Mouse (Mus musculus) adrenal gland, adult 2 months (tissue): ENCODE results near the gene Man1a2. TPM values are rescaled to one million over a fixed set of nuclear protein-coding genes. Genes with fewer than 3 reads are reported as not detected.

Experiments
- DNase-seq: peaks from one replicate; pipeline ENCODE4 v3.0.0; 2021
- polyA plus RNA-seq: library from polyadenylated mRNA; depleted of rRNA; stranded (reverse); fragments of >200 nt; gene quantifications from 2 replicates; pipeline ENCODE4 v1.2.3, GENCODE M21; 2012
- total RNA-seq, 2 experiments: library from RNA; stranded (reverse); gene quantifications; 2 replicates each; pipeline ENCODE4 v1.2.3; 2021

Gene Man1a2
- total and polyA plus RNA-seq, 3 experiments: 39.0 to 115 (median 82.9) TPM

DNA sequence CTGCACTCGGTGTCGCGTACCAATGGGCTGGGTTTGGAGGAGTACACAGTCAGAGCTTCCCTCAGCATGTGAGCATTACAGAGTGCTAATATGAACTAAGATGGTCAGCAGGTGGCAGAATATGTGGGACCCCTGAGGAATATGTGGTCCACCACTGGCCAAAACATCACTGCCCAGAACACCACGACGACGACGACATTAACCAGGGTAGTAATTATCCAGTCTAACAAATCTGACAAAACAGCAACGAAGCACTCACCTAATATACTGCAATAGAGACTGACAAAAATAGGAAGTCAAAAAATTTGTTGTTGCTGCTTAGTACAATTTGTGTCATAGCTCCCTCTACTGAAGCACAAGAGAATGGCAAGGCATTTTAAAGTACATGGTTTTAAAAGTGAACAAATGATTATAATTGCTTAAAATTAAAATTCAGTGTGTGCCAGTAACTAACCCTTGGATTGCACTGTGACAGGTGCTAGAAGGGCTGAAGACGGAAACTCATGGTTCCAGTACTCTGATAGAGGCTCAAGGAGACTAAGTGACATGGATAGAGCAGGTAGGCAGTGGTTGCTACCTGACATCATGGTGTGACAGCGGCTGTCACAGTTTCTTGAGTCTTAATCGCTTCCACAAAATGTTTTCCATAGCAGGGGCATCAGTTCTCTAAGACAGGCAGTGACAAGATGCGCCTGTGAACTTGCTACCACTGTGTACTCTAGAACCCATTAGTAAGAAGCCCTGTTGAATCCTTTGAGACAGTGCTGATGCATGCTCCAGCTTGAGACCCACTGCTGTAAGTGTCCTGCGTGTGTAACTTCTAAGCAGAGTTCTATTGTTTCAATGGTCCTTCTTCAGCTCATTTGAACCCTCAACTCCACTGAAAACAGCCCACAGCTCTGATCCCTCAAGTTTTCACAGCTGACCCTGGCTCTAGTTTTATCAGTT, 116.6 kb downstream of the Man1a2 start:
- no peak for DNase-seq

DNA sequence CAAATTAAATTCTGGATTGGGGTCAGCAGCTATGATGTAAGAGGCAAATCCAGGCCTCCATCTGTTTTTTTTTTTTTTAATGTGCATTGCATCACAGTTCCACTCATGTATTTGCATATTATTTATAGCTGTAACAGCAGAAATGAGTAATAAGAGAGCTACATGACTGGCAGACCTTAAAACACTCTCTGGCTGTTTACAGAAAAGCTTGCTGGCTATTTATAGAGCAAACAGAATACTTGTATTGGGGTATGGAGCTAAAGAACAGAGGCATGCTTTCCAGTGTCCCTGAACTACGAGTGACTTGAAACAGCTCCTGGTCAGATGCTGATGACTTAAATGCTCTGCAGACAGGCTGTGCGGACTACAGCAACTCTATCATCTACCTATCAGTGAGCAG, 121.7 kb downstream of the Man1a2 start:
- no peak for DNase-seq

DNA sequence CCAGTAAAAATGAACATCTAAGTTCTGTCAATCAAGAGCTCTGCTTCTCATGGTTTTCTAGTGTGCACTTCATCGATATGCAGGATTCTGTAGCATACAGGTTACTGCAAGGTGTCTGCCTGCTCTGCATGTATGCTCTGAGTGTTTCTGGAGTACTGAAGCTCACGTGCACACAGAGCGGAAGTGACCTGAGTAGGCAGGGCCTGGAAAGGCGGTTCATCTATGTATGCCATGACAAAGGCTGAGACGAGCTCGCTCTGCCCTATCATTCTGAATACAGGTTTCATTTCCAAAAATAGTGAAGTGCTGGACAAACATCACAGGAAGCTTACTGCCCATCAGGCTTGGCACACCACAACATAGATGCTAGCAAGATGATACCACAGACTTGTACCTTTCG, 122.8 kb downstream of the Man1a2 start:
- DNase-seq: no peak

- no peak for DNase-seq
These were observed 123.6 kb downstream of the Man1a2 start for GRCm38 (mm10) chr3:100561561-100562175.

DNA sequence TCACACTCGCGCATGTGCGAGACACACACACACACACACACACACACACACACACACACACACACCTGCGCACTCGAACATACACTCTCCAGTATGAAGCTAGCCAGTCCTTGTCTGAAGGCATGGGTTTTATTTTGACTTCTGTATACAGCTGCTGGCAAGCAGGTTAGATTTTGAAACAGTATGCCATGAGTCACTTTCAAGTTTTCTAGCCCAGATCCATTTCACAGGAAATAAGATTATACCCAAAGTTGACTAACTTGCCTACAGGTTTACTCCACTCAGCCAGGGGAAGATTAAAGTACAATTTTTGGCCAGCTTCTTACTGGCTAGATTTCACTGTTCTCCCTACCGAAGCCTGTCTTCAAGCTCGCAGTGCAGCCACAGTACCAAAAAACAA, 125.9 kb downstream of the Man1a2 start:
- no peak for DNase-seq

DNA sequence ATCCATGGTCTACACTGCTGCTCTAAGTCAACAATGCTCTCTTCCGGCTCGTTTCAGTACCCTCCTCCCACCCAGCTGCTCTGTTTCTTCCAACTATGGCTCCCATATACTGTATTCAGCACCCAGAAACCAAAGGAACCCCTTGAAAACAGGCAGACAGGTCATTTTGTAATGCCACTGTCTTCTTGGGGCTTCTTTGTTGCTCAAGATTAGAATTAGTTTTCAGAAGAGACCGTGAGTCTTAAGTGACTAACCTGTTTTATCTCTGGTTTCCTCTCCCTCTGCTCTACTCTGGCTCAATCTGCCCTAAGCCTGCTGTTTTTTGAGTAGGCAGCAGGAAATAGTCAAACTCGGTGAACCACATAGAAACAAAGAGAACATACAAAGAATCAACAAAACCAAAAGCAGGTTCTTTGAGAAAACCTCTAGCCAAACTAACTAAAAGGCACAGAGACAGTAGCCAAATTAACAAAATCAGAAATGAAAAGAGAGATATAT, 127.0 kb downstream of the Man1a2 start:
- no peak for DNase-seq

GRCm38 (mm10) chr3:100554843-100555242, 130.5 kb downstream of the Man1a2 start:
- no peak for DNase-seq

DNA sequence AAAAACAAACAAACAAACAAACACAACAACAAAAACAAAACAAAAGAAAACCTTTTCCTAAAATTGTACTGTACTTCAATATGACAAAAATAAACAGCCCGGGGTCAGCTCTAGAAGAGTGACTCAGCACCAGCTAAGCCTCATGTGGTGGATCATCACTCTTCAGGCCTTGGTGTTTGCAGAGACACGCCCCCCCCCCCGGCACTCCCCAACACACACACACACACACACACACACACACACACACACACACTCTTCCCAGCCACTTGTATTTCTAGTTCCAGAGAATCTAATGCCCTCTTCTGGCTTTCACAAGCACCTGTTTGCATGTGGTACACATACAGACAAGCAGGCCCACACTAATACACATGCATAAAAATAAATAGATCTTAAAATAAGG, 133.1 kb downstream of the Man1a2 start:
- no peak for DNase-seq

DNA sequence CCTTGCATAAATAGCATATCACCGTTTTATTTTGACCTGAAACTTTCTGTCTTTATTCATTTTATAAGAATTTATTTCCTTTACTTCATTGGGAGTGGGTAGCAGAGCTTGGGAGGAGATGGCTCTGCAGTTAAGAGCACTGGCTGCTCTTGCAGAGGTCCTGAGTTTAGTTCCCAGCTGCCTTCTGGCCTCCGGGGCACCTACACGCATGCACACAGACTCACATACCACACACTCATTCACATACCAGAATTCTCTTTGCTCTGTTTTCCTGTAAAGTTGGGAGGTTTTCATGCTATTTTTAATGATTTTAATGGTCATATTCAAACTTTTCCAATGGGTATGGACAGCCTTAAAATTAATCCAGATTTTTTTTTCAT, 137.4 kb downstream of the Man1a2 start:
- no peak for DNase-seq

- no peak for DNase-seq
These were observed 138.0 kb downstream of the Man1a2 start for GRCm38 (mm10) chr3:100547162-100547912.

- no peak for DNase-seq
These were observed 148.6 kb downstream of the Man1a2 start for GRCm38 (mm10) chr3:100536686-100537085.

- DNase-seq: no peak
These were observed 149.4 kb downstream of the Man1a2 start for GRCm38 (mm10) chr3:100535902-100536301.

DNA sequence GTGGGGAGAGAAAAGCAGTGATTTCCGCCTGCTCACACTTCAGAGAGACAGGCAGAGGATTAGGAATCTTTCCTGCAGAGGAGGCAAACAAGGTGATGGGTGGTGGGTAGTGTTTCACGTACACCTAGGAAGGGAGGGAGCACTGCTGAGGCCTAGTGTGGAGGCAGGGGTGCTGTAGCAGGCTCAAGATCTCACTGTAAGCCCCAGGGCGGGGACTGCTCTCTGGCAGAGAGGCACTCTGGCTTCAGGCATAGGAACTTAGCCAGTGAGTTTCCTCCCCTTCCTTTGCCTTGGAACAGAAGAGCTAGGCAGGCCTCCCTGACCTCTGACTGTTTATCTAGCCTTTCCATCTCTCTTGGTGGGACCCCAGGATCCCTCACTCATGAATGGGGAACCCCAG, 150.0 kb downstream of the Man1a2 start:
- no peak for DNase-seq

GRCm38 (mm10) chr3:100534394-100534793, 150.9 kb downstream of the Man1a2 start:
- DNase-seq: no peak

DNA sequence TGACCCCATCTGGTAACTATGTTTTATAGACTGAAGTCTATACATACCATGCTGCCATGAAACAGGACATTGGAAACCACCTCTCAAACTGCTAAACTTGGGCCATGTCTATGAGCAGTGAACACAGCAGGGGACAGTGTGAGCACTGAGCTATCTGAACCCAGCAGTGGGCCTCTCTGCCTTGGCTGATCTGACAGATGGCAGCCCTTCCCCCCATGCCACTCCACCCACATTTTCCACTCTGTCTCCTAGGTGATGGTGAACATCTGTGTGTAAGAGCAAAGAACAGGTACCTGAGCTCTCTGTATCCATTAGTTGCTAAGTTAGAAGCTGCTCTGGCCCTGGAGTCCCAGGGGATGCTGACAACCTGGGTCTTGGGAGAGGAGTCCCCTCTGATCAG, 151.9 kb downstream of the Man1a2 start:
- DNase-seq: no peak

DNA sequence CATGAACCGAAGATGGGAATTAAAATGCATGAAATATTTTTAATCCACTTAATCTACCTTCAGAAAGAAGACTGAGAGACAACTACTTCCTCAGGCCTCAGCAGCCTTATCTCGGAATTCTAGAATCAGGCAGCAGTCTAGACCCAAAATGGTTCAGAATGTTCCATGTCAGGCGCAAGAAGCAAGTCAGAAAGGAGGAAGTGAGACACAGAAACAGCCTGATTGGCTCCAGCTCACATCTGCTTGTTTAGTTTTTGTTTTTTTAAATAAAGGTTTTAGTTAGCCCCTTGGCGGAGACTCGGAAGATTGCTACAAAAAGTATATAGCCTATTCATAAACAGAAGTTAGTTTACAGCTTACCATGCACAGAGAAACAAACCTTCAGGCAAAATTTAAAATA, 154.4 kb downstream of the Man1a2 start:
- no peak for DNase-seq

- no peak for DNase-seq
These were observed 155.0 kb downstream of the Man1a2 start for GRCm38 (mm10) chr3:100530244-100530788.

DNA sequence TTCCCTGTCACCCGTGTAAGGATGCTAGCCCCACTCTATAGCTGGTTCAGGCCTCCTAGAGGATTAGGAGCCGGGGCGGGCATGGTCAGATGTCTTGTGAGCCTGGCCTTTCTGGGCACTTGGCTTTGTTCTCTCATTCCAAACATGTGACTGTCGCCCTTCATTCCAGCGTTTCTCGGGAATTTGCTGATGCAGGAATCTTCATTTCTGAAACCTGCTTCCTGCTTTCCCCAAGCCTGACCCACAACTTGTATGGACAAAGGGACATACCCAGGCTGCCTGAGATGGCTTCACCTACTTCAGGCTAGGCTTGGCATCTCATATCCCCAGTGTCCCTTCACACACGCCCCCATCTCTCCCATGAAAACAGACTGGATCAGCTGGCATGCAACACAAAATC, 162.6 kb downstream of the Man1a2 start:
- DNase-seq: no peak

DNA sequence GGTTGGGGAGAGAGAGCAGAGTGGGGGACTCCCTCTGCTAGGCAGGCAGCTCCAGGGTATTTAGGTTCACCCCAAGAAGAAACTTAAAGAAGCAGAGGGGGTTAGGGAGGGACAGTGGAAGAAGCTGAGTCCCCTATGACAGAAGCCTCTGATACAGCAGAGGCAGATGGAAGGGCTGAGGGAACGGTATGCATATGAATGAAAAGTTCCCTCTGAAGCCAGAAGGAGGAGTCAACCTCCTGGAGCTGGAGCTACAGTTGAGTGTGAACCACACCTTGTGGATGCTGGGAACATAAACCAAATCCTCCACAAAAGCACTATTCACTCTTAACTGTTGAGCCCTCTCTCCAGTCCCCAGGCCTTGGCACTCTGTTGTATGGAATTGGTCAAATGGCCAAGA, 163.7 kb downstream of the Man1a2 start:
- DNase-seq: no peak

DNA sequence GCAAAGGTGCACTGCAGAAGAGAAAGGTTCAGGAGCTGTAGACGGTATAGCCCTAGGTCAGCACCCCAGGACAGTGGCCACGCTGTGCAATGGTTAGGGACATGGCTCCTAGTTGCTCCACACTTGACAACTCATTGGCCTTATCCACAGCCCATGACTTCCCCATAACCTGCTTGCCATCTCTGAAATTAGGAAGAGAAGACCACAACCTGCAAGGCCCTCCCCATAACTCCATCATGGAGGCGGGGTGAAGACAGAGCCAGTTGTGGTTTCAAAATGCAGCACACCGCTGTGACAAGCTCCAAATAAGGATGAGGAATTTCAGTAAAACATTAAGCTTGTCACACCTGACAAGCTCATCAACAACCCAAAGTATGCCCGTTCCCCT, 169.6 kb downstream of the Man1a2 start:
- DNase-seq: no peak

DNA sequence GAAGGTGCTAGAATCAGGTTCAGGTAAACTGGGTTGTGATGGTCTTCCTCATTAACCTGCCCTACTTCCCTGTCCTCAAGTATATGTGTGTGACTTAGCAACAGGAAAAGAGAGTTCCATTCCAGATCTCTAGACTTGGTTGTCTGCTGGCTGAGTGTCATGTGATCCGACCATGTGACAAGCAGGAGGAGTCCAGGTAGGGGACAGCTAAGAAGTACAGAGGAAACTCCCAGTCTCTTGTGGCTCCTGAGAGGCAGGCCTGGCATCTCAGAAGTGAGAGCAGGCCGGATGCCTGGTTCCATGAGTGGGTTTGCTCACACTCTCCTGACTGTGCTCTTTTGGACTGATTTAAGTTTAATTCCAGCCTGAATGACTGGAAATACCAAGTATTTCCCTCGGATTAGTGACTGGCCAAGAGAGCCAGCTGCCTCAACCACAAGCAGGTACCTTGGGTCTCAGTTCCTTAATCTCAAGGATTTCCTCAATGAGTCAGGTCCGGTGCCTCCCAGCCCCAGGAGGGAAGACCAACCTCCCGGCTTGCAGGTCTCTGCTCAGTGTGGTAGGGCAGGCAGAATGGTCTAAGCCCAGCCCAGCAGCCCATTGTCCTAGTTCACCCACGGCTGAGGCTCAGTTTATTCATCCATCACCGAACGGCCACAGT, 170.1 kb downstream of the Man1a2 start:
- no peak for DNase-seq
